Mouse (Mus musculus) skeletal muscle tissue, adult 2 months (tissue): ENCODE measurements at regions not wholly inside any gene's neighbourhood (a gene's known extent, or its start where the extent isn't known, plus 50 kb on each side); places are given as distances from the start of the nearest gene placed in this dataset.

Experiments used
- DNase-seq: peaks from one replicate; pipeline ENCODE4 v3.0.0-alpha.2; 2012; ENCODE audit warnings: low read depth, low spot score

DNA sequence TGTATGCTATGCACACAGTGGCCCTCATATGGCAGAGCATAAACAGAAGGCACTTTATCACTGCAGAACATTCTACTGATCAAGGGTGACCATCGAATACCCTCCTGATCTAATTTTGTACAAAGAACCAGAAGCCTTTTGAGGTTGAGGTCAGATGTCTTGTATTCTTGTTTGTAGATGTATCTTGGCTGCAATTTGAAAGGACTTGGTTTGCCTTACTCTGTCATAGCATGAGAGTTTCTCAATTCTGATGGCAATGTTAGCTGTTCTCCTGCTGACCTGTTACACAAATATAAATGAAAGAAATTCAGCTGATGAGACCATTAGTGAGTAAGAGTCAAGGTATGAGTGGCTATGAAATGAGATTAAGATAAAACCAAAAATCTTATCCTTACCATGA lies 199.1 kb upstream of the Aldoart1 start:
- DNase-seq = no peak

DNA sequence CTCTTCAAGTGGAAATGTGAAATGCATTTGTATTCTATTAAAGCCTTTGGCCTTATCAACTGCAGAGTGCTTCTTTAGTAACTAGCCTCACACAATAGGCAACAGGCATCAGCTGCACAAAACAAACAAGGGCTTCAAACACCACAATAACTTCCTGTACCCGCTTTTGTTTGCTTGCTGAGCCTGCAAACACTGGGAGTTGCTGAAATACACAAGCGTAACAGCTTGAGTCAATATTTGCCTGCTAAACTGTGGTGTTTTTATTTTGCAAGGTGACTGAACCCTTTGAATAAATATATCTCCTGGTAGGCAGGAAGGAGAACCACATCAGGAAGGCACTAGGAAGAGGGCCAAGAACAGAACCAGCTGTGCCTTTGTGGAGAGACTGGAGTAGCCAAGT lies 195.4 kb upstream of the Aldoart1 start:
- no peak for DNase-seq

DNA sequence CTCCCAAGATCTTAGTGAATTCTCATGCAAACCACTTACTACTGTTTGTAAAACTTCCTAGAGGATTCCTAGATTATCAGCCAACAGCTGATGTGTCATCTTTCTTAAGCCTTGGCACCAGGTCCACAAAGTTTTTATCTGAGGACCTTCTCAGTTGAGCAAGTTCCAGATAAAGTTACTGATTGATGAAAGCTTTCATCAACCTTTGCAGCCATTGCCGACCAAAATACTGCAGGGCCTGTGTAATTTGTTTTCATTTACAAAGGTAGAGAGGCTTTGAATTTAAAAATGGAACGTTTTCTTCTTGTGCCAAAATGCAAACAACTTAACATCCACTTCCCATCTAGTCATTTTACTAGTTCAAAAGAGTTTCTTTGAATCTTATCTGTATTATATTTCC lies 191.9 kb upstream of the Aldoart1 start:
- DNase-seq = no peak

DNA sequence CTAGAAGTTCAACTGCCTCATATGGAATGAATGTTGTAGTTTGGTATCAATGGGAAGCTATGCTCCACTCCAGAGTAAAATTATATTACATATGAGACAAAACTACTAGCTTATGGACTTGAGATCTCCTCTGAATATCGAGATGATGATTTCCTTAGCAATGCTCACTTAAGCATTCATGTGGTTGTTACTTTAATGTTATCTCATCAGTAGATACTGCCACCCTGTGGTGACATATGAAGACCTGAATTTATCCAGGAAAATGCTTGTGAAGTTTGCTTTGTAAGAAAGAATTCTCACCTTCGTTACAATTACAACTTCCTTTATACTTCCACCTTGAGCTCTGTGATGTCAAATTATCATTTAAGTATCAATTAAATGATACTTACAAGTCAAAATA lies 190.2 kb upstream of the Aldoart1 start:
- no peak for DNase-seq

DNA sequence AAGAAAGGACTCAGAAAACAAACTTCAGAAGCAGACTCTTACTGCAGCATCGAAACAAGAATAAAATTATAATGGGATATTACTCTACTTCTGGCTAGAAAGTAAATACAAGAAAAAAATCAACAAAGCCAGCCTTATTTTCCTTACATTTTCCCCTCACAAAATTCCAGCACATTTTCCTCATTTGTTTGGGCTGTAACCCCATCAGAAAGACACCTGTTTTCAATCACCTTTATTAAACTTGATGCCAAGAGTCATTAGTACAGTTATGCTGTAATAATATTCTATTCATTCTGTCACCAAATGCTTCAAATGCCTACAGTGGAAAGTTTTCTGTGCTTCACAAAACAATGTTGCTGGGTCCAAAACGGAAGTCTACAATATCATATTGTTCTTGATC lies 189.1 kb upstream of the Aldoart1 start:
- DNase-seq = no peak

DNA sequence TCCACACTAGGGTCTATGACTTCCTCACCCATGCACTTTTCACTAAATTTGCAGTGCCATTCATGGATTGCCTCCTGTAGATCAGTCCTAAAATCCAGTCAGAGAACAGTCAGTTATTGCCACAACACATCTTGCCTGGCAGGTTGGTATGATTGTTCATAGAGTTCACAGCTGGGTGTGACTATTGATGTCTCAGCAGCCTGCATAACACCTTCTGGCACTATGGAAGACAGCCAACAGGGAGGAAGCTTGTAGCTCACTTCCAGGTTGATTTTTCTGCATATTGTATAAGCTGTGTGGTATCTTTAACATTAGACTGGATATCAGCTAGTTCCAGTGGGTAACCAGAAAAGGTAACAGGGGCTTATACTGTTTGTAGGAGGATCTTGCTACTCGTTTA lies 145.3 kb upstream of the Aldoart1 start:
- no peak for DNase-seq

DNA sequence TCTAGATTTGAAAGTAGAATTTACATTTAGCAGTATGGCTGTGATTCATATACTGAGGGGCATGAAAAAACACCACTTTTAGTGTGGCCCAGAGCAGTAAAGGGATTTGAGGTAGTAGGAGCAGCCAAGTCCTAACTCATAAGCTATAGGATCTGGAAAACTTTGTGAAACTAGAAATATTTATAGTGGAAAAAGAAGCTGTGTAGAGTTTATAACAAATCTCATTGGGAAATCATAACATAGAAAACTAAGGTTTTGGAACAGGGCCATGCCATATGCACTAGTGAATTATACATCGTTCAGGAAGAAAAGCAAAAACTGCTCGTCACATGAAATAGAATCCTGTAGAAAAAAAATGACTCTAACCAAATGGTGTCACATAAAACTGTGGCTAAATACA lies 143.7 kb upstream of the Aldoart1 start:
- DNase-seq = no peak

DNA sequence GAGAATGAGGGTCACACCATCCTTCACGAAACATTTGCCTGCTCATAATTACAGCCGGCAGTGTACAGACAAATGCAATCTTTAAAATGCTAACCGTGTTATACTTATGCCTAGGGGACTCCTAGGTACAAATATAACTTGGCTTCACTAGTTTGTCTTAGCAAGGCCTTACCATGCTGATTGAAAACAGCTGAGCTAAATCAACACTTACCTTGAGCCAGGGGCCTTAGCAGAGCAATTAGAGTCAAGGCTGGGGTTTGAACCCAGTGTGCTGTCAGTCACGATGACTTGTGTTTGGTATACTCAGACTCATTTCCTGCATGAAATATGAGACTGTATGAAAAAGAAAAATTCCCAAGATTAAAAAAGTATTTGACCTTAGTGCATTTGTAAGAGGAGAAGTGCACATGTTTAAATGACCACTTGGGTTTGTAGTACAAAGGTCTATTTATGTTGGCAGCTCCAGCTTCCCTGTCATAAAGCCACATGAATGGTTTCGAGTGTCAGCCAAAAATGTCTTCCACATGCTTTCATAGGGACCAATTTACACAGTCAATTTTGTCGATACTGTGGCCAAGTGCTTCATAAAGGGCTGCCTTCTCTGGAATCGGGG lies 94.0 kb upstream of the Aldoart1 start:
- peak; percentile 2 for DNase-seq

DNA sequence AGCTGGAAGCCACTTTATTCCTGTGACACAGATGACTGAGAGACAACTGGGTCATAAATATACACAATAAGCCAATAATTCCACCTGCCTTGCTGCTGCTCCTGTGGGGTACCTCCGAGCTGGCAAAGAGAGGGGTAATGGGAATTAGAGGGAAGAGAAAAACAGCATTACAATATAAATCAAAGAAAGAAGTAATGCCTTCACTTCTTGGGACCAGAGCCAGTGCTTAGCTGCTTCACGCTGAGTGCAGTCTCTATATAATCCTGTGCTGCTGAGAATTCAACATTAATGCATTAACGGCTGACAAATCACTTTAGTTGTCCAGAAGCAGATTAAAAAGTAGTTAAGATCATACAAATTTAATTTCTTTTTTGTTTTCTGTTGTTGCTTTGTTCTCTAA lies 71.0 kb upstream of the Aldoart1 start:
- DNase-seq = no peak

DNA sequence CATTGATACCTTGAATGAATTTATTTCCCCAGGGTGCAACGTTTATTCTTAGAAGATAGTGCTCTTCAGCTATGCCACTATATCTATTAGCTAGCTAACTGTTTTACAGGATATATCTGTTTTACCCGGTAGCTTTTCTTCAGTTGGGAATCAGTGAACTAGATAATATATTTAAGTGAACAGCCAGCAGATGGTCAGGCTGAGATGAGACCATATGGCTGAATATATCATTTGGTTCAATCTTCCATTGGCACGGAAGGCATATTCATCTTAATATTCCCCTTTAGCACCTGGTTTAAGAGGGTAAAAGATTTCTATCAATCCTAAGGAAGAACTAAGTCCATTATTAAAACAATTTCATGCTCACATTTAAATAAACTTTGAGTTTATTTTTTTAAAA lies 62.6 kb upstream of the Aldoart1 start:
- DNase-seq = no peak
